Mouse (Mus musculus): ENCODE measurements around the gene Gm5128. TPM values are rescaled to one million over a fixed set of nuclear protein-coding genes. Genes with fewer than 3 reads are reported as not detected.
"Not testable (repeated sequence)": the region's sequence is repeated elsewhere in the genome, so short reads cannot be mapped to it uniquely, and the experiment has no call there.

Gm5128 gene
- 2.4 and 4.1 TPM in 2 replicates for polyA plus RNA-seq (2012; rRNA removed)

DNA sequence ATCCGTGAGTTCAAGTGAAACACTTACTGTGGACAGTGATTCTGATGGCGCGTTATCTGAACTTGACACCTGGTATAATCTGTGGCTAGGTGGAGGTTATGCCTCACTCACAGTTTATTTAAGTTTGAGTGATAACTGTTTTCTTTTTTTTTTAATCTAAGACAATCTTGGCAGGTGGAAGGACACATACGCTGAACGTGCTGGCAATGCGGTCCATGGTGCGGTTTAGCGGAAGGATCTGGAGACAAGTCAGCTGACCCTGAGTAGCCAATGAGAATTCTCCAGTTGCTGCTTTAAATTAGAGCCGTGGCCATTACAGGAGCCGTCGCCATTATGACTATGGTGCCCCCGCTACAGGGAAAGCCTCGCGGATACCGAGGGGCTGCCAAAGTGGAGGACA lies at the start of gene Gm5128:
Gene Gm5128 (plus strand): TSS at position 301 of the 400 bp plus-strand sequence.
- H3K4me1 ChIP-seq (ENCODE audit: control insufficient read depth, insufficient read depth, low read length); H3K27ac ChIP-seq (ENCODE audit: control insufficient read depth, insufficient read depth, low read depth, low read length); H3K27me3 ChIP-seq (ENCODE audit: control insufficient read depth, insufficient read depth, low read length); H3K36me3 ChIP-seq (ENCODE audit: control insufficient read depth, insufficient read depth, low read length); H3K4me3 ChIP-seq (ENCODE audit: control insufficient read depth, low read depth, low read length): not testable (repeated sequence)

- H3K27ac ChIP-seq (ENCODE audit: control insufficient read depth, insufficient read depth, low read depth, low read length); H3K27me3 ChIP-seq (ENCODE audit: control insufficient read depth, insufficient read depth, low read length); H3K36me3 ChIP-seq (ENCODE audit: control insufficient read depth, insufficient read depth, low read length); H3K4me1 ChIP-seq (ENCODE audit: control insufficient read depth, insufficient read depth, low read length); H3K4me3 ChIP-seq (ENCODE audit: control insufficient read depth, low read depth, low read length): not testable (repeated sequence)
These were observed 12.4 kb upstream of the Gm5128 start for GRCm38 (mm10) chrX:135360685-135361084.

DNA sequence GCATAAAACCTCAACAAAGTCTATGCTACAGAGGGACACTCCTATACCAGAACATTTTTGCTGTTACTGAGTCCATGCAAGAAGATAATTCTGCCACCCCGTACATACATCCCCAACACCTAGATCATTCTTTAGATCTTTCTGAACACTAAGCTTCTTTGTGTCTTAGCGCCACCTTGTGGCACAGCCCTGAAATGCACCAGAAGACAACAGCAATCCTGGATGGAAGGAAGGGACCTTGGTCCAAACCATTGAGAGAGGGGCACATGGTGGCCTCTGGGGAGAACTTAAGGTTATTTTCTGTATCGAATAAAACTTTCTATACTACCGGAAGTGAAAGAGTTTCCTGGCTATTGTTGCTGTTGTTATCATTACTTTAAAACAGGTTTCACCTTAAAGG lies 11.1 kb upstream of the Gm5128 start:
- H3K36me3 ChIP-seq (ENCODE audit: control insufficient read depth, insufficient read depth, low read length); H3K4me3 ChIP-seq (ENCODE audit: control insufficient read depth, low read depth, low read length); H3K27ac ChIP-seq (ENCODE audit: control insufficient read depth, insufficient read depth, low read depth, low read length); H3K4me1 ChIP-seq (ENCODE audit: control insufficient read depth, insufficient read depth, low read length); H3K27me3 ChIP-seq (ENCODE audit: control insufficient read depth, insufficient read depth, low read length): not testable (repeated sequence)

GRCm38 (mm10) chrX:135403578-135403977 lies 30.5 kb downstream of the Gm5128 start:
- not testable (repeated sequence) for H3K27ac ChIP-seq (ENCODE audit: control insufficient read depth, insufficient read depth, low read depth, low read length); H3K4me3 ChIP-seq (ENCODE audit: control insufficient read depth, low read depth, low read length); H3K36me3 ChIP-seq (ENCODE audit: control insufficient read depth, insufficient read depth, low read length); H3K27me3 ChIP-seq (ENCODE audit: control insufficient read depth, insufficient read depth, low read length); H3K4me1 ChIP-seq (ENCODE audit: control insufficient read depth, insufficient read depth, low read length)

DNA sequence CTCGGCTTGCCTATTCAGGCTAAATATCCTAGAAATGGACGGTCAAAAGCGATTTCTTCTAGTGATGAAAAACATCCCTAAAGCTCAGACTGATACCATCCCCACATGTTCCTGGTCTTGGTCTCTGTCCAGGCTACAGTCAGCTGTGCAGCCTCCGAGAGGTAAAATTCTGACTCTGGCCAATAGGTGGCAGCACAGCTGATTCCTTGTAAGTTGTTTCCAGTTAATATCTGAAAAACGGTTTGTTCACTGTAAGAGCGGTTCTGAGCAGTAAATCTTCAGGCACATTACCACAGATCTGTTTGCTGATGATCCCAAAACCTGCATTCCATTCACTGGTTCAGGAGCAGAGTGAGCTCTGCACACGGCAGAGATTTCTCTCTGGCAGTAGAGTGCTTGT lies 48.1 kb downstream of the Gm5128 start:
- H3K4me3 ChIP-seq (ENCODE audit: control insufficient read depth, low read depth, low read length); H3K4me1 ChIP-seq (ENCODE audit: control insufficient read depth, insufficient read depth, low read length); H3K27ac ChIP-seq (ENCODE audit: control insufficient read depth, insufficient read depth, low read depth, low read length); H3K27me3 ChIP-seq (ENCODE audit: control insufficient read depth, insufficient read depth, low read length); H3K36me3 ChIP-seq (ENCODE audit: control insufficient read depth, insufficient read depth, low read length): not testable (repeated sequence)

- H3K4me3 ChIP-seq (ENCODE audit: control insufficient read depth, low read depth, low read length); H3K4me1 ChIP-seq (ENCODE audit: control insufficient read depth, insufficient read depth, low read length); H3K27me3 ChIP-seq (ENCODE audit: control insufficient read depth, insufficient read depth, low read length); H3K27ac ChIP-seq (ENCODE audit: control insufficient read depth, insufficient read depth, low read depth, low read length); H3K36me3 ChIP-seq (ENCODE audit: control insufficient read depth, insufficient read depth, low read length): not testable (repeated sequence)
These were observed 48.7 kb downstream of the Gm5128 start for GRCm38 (mm10) chrX:135421824-135422223.

GRCm38 (mm10) chrX:135422473-135422872 lies 49.4 kb downstream of the Gm5128 start:
- H3K4me3 ChIP-seq (ENCODE audit: control insufficient read depth, low read depth, low read length); H3K36me3 ChIP-seq (ENCODE audit: control insufficient read depth, insufficient read depth, low read length); H3K4me1 ChIP-seq (ENCODE audit: control insufficient read depth, insufficient read depth, low read length); H3K27me3 ChIP-seq (ENCODE audit: control insufficient read depth, insufficient read depth, low read length); H3K27ac ChIP-seq (ENCODE audit: control insufficient read depth, insufficient read depth, low read depth, low read length): not testable (repeated sequence)

Other genes with a start within 250 kb of the Gm5128 start
- gene Gm15023, start 195.7 kb upstream of the Gm5128 start, polyA plus RNA-seq (2012; rRNA removed): 2.0 and 2.6 TPM in 2 replicates
- not detected in 2 replicates for gene Tceal6, start 162.6 kb upstream of the Gm5128 start, polyA plus RNA-seq (2012; rRNA removed)
- gene Pramel3, start 71.0 kb upstream of the Gm5128 start, polyA plus RNA-seq (2012; rRNA removed): 1.5 and 2.6 TPM in 2 replicates
- gene Gm7903, start 60.6 kb downstream of the Gm5128 start, polyA plus RNA-seq (2012; rRNA removed): 1.5 and 2.1 TPM in 2 replicates
- 2.2 and 3.4 TPM in 2 replicates for gene AV320801, start 121.3 kb downstream of the Gm5128 start, polyA plus RNA-seq (2012; rRNA removed)
- 0.37 and 0.54 TPM in 2 replicates for gene Nxf7, start 225.5 kb downstream of the Gm5128 start, polyA plus RNA-seq (2012; rRNA removed)